Mouse (Mus musculus) left cerebral cortex, postnatal 4 days (tissue): ENCODE data around the gene Cbfb. TPM values are rescaled to one million over a fixed set of nuclear protein-coding genes. Genes with fewer than 3 reads are reported as not detected.
A peak's percentile ranks its signal among the peaks of the same experiment; 100 is the strongest.
"Not testable (repeated sequence)": the region's sequence is repeated elsewhere in the genome, so short reads cannot be mapped to it uniquely, and the experiment has no call there.

ENCODE experiments used
- DNase-seq: peaks from one replicate; pipeline ENCODE4 v3.0.0-alpha.2; 2022
- intact Hi-C: fragments of 180-260 bp; cut with DNase I; formaldehyde crosslinking; loops from one replicate; pipeline ENCODE4 v1.15.1; 2025
- total RNA-seq, 2 experiments: library from RNA; stranded (reverse); gene quantifications; 2 replicates each; pipeline ENCODE4 v1.2.3; 2021

The Cbfb gene
- total RNA-seq, 2 experiments from 2014 or later, result 39.0 to 47.0 TPM

GRCm38 (mm10) chr8:105178211-105178800 lies 7.8 kb downstream of the Cbfb start:
- DNase-seq, result no peak
- intact Hi-C loops, result no loop called here

- intact Hi-C loops, result no loop called here
- no peak for DNase-seq
Observed at GRCm38 (mm10) chr8:105182201-105182600, 11.7 kb downstream of the Cbfb start.

DNA sequence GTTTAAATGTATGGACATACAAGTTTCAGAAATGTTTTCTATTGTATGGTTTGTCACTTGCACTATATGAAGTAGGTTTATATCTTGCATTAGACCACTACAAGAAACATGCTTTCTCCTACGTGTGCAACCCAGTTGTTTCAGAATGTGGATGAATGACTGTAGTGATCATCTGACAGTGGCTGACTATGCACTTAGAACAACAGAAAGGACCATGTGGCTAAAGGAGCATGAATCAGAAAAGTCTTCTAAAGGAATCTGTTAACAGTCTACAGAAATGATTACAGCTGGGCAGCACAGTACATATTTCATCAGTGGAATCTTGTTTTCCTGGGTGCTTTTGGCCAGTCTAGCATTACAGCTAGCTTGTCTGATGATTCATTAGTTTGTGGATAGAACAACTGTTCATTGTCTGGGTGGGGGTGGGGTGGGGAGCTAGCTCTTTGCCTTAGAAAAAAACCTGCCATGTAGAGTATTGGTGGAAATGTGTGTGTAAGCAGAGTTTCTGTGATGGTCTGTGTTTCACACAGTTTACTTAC lies 16.1 kb downstream of the Cbfb start:
- DNase-seq, result no peak
- intact Hi-C loops, result no loop called here

- no peak for DNase-seq
- intact Hi-C loops, result no loop called here
Observed at GRCm38 (mm10) chr8:105192182-105192581, 21.7 kb downstream of the Cbfb start.

GRCm38 (mm10) chr8:105205748-105206147 lies 35.3 kb downstream of the Cbfb start:
- intact Hi-C loops, result no loop called here

DNA sequence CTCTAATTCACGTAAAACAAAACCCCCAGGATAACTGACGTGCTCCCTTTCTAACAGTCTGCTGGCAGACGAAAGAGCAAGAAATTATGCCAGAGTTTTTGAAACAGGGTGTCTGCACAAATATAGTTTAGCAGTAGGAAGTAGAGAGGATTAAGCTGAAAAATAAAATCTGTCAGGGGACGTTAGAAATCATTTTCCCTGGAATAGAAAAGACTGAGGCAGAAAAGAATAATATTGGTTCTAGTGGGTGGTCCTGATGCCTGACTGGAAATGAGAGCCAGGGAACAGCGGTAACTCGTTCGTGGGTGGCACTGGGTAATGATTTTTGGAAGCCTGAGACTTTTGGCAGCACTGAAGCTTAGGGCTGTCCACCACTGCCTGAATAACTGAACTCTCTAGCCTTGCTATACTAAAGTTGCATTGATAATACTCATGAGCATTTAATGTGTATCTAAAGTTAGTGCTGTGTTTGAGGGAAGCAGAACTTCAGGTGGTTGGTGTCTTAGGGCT lies 36.3 kb downstream of the Cbfb start:
- DNase-seq, result peak; percentile 52
- intact Hi-C loops, result no loop called here

More at GRCm38 (mm10) chr8:105205748-105206147, 35.3 kb downstream of the Cbfb start:
- DNase-seq, result no peak

DNA sequence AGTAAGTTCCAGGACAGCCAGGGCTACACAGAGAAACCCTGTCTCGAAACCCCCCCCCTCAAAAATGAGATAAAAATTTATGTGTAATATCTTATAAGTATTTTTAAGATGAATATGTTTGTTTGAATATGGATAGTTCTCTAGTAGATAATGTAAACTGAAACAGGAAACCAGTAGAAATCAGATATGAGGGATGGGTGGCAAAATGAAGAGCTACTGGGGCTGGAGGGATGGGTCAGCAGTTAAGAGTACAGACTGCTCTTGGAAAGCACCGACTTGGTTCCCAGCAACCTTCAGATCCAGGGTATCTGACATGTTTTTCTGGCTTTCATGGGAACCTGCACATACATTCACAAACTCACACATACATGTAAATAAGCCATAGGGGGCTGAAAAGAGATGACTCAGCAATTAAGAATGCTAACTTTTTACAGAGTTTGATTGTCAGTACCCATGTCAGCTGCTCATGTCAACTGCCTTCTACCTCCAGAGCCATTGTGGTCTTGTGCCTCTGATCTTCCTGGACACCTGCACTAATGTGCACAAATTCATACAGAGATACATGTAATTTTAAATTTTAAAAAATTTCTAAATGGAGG lies 37.3 kb downstream of the Cbfb start:
- intact Hi-C loops, result no loop called here
- no peak for DNase-seq

- intact Hi-C loops, result loop anchor here (10.0 kb wide), 1 partner anchor 85 kb away; no protein-coding TSS in a partner anchor
- no peak for DNase-seq
Observed at GRCm38 (mm10) chr8:105209153-105210110, 39.0 kb downstream of the Cbfb start.

GRCm38 (mm10) chr8:105214104-105214503 lies 43.6 kb downstream of the Cbfb start:
- DNase-seq, result no peak
- intact Hi-C loops, result loop anchor here (10.0 kb wide), 1 partner anchor 89 kb away; no protein-coding TSS in a partner anchor

- DNase-seq, result no peak
- intact Hi-C loops, result loop anchor here (10.0 kb wide), 1 partner anchor 93 kb away; no protein-coding TSS in a partner anchor
Observed at GRCm38 (mm10) chr8:105217926-105218522, 47.5 kb downstream of the Cbfb start.

DNA sequence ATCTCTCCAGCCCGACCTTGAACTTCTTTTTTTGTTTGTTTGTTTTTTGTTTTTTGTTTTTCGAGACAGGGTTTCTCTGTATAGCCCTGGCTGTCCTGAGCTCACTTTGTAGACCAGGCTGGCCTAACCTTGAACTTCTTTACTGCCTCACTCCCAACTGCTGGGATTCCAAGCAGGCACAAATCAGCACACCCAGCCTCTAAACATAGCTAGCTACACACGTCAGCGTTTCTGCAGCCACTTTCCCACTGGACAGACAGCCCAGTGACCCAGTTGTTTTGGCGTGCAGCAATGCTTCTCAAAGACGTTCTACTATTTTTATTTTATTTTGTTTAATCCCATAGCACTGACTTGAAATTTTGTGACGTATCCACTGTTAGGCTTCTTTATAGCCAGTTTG lies 53.4 kb downstream of the Cbfb start:
- intact Hi-C loops, result loop anchor here (10.0 kb wide), 1 partner anchor 569 kb away; no protein-coding TSS in a partner anchor
- DNase-seq, result no peak

- intact Hi-C loops, result loop anchor here (10.0 kb wide), 1 partner anchor 570 kb away; no protein-coding TSS in a partner anchor
Observed at GRCm38 (mm10) chr8:105224413-105225271, 54.2 kb downstream of the Cbfb start, which contains the start of gene D230025D16Rik. Gene D230025D16Rik, plus strand, starts transcription at chr8:105225145.

GRCm38 (mm10) chr8:105225272-105225593 lies 54.8 kb downstream of the Cbfb start:
- intact Hi-C loops, result loop anchor here (10.0 kb wide), 1 partner anchor 570 kb away; no protein-coding TSS in a partner anchor
- DNase-seq, result no peak

More at GRCm38 (mm10) chr8:105224413-105225271, 54.2 kb downstream of the Cbfb start, which contains the start of gene D230025D16Rik:
- peak; percentile 95 for DNase-seq

DNA sequence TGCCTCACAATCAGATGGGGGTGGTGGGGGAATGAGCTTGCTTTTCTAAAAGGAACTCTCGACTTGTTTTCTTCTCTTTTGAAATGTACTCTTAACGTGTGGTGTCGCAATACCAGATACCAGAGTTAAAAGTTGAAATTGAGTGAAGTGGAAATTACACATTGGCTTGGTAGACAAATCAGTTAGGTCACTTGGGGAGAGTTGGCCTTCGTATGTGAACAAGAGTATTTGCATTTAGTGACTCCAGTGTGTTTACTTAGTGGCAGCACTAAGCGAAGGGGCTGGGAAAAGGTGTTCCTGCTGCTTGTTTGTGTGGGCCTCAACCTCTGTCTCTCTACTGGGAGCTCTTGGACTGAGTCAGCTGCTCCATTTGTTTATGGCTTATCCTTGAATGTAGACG lies 55.4 kb downstream of the Cbfb start:
- no peak for DNase-seq
- intact Hi-C loops, result loop anchor here (10.0 kb wide), 1 partner anchor 571 kb away; no protein-coding TSS in a partner anchor

- intact Hi-C loops, result no loop called here
- no peak for DNase-seq
Observed at GRCm38 (mm10) chr8:105231503-105232320, 61.2 kb downstream of the Cbfb start.

DNA sequence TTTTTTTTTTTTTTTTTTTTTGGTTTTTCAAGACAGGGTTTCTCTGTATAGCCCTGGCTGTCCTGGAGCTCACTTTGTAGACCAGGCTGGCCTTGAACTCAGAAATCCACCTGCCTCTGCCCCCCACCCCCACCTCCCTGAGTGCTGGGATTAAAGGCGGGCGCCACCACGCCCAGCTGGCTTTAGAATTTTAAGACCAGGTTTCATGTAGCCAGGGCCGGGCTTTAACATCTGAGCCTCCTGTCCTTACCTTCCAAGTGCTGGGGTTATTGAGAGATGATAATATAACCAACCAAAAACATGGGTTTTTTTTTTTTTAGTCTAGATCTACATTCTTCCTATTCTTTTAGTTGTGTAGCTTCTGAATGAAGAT lies 61.8 kb downstream of the Cbfb start:
- intact Hi-C loops, result not testable (repeated sequence)

DNA sequence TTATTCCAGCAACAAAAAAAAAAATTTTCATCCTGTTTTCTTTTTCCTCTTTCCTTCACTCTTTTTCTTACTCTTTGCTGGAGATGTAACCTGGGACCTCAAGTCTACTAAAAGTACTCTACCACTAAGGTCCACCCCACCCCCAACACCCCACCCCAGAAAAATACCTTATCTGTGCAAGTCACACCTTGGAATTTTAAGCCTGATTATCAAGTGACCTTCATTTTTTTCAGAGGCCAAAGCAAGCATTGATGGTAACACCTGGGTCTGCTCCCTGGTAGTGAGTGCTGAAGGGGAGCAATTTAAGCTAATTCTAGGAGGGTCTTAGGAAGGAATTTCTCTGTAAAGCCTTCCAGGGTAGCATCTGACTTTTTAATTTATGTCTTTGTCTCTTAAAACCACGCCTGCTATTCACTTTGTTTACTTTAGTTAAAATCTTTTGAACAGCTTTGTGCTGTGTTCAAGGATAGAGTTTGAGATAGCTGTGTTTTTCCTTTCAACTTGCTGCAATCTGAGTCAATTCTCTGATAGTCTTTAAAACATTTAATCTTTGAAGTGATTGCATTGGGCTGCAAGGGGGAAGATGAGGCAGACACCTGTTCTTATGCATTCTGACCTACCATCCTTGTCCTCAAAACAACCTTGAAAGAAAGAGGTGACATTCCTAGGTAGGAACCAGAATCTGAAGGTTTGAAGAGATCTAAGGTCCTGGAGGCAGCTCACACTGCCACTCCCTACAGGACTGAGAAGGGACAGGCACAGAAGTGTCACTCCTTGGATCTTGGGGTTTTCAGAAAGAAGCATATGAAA lies 62.9 kb downstream of the Cbfb start:
- no peak for DNase-seq
- intact Hi-C loops, result no loop called here

More for the DNA sequence above, 61.8 kb downstream of the Cbfb start:
- not testable (repeated sequence) for DNase-seq
